Mouse (Mus musculus) left cerebral cortex, adult 18-20 months (tissue): Measurements from ENCODE around the gene Triap1. TPM values are rescaled to one million over a fixed set of nuclear protein-coding genes. Genes with fewer than 3 reads are reported as not detected.
"Not testable (repeated sequence)": the region's sequence is repeated elsewhere in the genome, so short reads cannot be mapped to it uniquely, and the experiment has no call there.

Experiments used
- DNase-seq, 2 experiments: peaks; one replicate each; pipeline ENCODE4 v3.0.0; 2021 to 2022; ENCODE audit warnings: low spot score in 2 of 2, mixed read lengths in 1 of 2
- total RNA-seq, 2 experiments: library from RNA; stranded (reverse); gene quantifications; 2 replicates each; pipeline ENCODE4 v1.2.3; 2021

The Triap1 gene
- total RNA-seq, 2 experiments from 2014 or later, result 26.4 to 27.9 TPM

DNA sequence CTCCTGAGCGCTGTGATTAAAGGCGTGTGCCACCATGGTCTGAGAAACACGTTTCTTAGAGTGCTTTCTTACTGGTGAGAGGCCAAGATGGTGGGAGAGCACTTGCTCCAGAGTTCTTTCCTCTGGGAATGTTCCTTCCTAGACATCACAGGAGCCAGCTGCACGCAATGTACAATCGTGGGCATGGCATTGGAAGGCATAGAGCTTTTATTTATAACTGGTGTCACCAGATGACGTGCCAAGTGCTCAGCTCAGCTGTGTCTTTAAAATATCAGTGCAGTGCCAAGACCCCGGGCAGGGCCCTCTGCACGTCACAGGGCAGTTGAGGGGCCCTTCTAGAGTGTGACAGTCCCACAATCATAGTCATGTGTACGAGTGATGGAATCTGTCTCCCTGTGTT is 10.1 kb upstream of the Triap1 start:
- DNase-seq, result no peak

GRCm38 (mm10) chr5:115333626-115334025 is 7.4 kb upstream of the Triap1 start:
- DNase-seq, result no peak

- no peak for DNase-seq
Measured at GRCm38 (mm10) chr5:115340007-115340406, 1.0 kb upstream of the Triap1 start.

- DNase-seq, result no peak
Measured at GRCm38 (mm10) chr5:115341314-115342165, 515 bp downstream of the Triap1 start.

DNA sequence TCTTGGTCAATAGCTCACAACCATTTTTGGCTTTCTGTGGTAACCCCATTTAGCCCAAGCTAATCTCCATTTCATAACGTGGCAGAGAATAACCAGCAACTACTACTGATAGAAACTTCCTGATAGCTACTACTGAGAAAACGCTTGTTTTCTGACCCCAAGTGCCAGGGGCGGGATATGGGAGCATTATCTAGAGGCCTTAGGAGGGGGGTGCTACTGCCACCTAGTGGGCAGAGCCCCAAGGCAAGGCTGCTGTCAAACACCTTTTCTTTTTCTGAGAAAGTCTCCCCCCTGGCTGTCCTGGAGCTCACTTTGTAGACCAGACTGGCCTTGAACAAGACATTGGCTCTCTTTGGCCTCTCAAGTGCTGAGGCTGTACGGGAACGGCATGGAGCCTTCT is 6.5 kb downstream of the Triap1 start:
- peak; percentile 74 to 77 for DNase-seq

- peak; percentile 99 for DNase-seq
Measured at GRCm38 (mm10) chr5:115348546-115349224, 7.7 kb downstream of the Triap1 start, which contains the start of gene Cox6a1. Gene Cox6a1 (minus strand): TSS chr5:115348981.

GRCm38 (mm10) chr5:115349225-115349555 is 8.2 kb downstream of the Triap1 start:
- no peak for DNase-seq

GRCm38 (mm10) chr5:115351348-115351747 is 10.3 kb downstream of the Triap1 start:
- no peak for DNase-seq

DNA sequence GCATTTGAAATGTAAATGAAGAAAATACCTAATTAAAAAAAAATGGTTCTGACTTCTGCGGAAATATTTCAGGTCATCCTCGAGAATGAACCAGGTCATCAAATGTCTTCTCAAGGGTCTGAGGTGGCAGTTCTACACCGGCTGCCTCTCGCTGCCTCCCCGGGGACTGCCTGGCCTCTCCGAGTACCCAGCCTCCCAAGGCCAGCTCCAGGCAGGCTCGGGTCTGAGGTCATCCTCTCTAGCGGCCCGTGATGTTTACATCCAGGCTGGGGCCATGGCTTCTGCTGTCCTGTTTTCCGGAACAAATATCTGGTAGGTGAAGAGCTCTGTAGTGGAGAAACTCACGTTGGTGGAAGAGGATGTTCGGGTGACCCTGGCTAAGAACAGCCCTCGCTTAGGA is 14.0 kb downstream of the Triap1 start:
- no peak for DNase-seq

- DNase-seq, result peak; percentile 85 to 92
Measured at GRCm38 (mm10) chr5:115358872-115359271, 17.8 kb downstream of the Triap1 start.

DNA sequence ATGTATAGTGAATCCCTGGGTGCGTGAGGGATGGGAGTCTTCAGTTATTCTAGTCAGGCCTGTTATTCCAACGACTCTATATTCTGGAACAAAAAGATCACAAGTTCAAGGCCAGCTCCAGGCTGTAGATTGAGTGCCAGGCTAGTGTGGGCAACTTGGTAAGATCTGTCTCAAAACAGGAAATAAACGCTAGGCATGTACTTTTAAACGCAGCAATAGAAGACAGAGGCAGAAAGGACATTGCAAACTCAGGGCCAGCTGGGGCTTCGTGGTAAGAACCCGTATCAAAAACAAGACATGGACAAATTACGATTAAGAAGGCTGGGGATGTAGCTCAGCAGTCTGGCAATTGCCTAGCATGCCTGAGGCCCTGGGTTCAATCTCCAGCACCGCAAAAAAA is 18.4 kb downstream of the Triap1 start:
- DNase-seq, result no peak

- no peak for DNase-seq
Measured at GRCm38 (mm10) chr5:115359851-115360372, 18.9 kb downstream of the Triap1 start.

DNA sequence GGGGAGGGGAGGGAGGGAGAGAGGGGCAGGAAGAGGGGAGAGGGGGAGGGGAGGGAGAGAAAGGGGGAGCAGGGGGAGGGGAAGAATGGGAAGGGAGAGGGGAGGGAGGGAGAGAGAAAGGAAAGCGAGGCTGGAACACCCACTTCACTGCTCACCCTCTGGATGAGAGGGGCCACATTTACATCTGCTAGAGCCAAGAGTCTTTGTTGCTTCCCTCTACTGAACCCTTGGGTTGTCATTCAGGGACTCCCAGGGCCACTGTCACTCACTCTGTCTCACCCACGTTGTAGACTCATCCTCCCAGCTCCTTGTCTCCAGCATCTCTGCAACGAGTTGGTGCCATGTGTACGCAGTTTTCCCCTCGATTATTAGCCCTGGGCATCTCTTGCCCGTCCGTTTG is 21.2 kb downstream of the Triap1 start:
- DNase-seq, result no peak

DNA sequence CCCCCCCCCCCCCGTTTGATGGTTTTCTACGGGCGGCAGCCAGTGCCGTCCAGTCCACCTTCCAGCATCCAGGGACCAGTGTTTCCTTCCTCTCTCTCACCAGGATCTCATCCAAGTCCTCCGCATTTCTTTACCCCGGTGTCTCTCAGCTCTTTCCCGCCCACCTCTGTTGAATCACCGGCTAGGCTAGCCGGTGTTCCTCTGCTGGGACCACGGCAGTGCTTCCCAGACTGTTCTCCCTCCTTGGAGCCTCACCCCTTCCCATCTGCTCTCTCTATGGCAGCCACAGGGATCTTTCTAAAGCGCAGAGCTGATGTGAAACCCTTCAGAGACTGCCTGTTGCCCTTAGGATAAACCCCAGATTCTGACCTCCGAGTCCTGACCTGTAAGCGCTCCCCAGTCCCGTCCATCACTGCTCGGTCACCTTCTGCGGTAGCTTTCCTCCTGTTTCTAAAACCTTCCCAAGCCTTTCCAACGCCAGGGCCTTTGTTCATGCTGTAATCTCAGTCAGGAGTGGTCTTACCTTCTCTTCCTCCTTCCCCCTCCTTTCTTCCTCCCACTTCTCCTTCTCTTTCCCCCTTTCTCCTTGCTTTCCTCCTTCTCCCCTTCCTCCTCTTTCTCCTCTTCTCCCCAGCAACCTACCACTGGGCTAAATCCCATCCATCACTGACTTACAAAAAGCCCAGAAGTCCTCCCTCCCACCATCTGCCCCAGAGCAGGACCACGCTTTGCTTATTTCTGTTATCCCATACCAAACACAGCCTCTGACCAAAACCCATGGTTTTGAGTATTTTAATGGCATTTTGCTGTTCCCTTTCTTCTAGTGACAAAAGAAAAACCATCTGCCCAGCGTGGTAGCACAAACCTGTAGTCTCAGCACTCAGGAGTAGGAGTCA is 22.0 kb downstream of the Triap1 start:
- DNase-seq, result peak; percentile 62 to 83

- DNase-seq, result no peak
Measured at GRCm38 (mm10) chr5:115364782-115365181, 23.8 kb downstream of the Triap1 start.

GRCm38 (mm10) chr5:115371736-115372135 is 30.7 kb downstream of the Triap1 start:
- no peak for DNase-seq

GRCm38 (mm10) chr5:115373441-115374203 is 32.6 kb downstream of the Triap1 start:
- no peak for DNase-seq

DNA sequence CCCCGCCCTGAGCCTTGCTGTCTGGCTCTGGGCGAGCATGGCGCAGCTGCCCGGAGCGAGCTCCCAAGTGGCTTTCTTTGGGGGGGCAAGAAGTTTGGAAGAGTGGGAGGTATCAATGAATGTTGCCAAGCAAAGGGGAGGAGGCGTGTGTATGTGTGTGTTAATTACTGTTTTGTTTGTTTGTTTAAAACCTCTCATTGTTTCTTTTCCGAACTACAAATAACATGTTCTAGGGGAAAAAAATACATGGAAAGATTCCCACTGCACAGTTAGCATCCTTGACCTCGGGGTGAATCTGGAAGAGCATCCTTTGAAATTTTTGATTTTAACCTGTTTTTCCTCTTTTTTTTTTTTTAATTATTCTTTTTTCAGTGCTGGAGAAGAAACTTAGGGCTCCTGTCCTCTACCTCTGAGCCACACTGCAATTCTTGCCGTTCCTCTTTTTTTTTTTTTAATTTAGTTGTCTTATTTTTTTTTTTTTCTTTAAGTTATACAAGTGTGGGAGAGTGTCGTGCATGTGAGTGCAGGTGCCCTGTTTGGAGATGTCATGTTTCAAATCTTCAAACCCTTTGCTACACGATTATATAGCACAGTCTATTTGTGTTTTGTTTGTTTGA is 33.3 kb downstream of the Triap1 start:
- no peak for DNase-seq

DNA sequence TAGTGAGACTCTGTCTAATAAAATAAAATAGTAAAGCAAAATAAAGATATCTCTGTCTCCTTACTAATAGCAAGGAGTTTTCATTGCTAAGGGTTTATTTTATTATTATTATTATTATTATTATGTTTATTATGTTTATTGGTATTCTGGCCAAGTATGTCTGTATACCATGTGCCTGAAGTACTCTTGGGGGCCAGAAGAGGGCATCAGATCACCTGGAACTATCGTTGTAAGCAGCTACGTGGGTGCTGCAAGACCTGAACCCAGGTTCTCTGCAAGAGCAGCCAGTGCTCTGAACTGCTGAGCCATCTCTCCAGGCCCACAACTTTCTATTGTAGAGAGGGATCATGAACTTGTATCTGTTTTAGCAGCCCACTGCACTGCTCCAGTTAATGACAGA is 34.4 kb downstream of the Triap1 start:
- no peak for DNase-seq

DNA sequence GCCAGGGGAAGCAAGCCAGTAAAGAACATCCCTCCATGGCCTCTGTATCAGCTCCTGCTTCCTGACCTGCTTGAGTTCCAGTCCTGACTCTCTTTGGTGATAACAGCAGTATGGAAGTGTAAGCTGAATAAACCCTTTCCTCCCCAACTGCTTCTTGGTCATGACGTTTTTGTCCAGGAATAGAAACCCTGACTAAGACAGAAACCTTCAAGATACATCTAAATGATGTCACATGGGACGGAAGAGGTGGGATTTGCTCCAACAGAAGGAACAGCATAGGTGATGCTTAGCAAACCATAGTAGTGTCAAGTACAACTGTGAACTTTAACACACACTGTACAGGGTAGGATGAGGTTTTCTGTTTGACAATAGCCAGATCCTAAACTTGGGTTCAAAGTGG is 37.9 kb downstream of the Triap1 start:
- not testable (repeated sequence) for DNase-seq
